Mouse (Mus musculus): ENCODE measurements around the gene Cldn22. TPM values are rescaled to one million over a fixed set of nuclear protein-coding genes. Genes with fewer than 3 reads are reported as not detected.
"Not testable (repeated sequence)": the region's sequence is repeated elsewhere in the genome, so short reads cannot be mapped to it uniquely, and the experiment has no call there.

Cldn22 gene
- polyA plus RNA-seq, 1 experiment from 2014 or later = not detected

- not testable (repeated sequence) for H3K4me2 ChIP-seq (replicated peaks); H3K36me3 ChIP-seq (replicated peaks; ENCODE audit: control insufficient read depth, insufficient read depth); H3K4me1 ChIP-seq (replicated peaks; ENCODE audit: control insufficient read depth, insufficient read depth, low read length); ATAC-seq (ENCODE audit: low FRiP score); DNase-seq (ENCODE audit: low spot score); H3K4me3 ChIP-seq (replicated peaks; ENCODE audit: low read length); H3K27ac ChIP-seq; H3K9ac ChIP-seq; H3K27me3 ChIP-seq (ENCODE audit: control insufficient read depth, insufficient read depth, low read length); H3K9me3 ChIP-seq (ENCODE audit: control insufficient read depth, low read length)
- WGBS = 88% methylated on average over 7 of the region's 9 CpGs
Observed at GRCm38 (mm10) chr8:47822541-47822940, 1.7 kb upstream of the Cldn22 start.

- Histone ChIP-seq H3K4me2 (replicated peaks) (no peak overlapping the region), H3K4me3 (replicated peaks; ENCODE audit: low read length) (no peak overlapping the region), H3K9me3 (ENCODE audit: control insufficient read depth, low read length) (no peaks in the 10 kb centered on the region), H3K4me1 (replicated peaks; ENCODE audit: control insufficient read depth, insufficient read depth, low read length) (no peaks in the 10 kb centered on the region), H3K9ac (no peak overlapping the region), H3K27me3 (ENCODE audit: control insufficient read depth, insufficient read depth, low read length) (no peaks in the 10 kb centered on the region), H3K36me3 (replicated peaks; ENCODE audit: control insufficient read depth, insufficient read depth) (no peaks in the 10 kb centered on the region), H3K27ac (no peak overlapping the region)
- DNase-seq (ENCODE audit: low spot score) = no peak
- 57% methylated on average over 10 of the region's 10 CpGs for WGBS
- no peak for ATAC-seq (ENCODE audit: low FRiP score)
Observed at GRCm38 (mm10) chr8:47823777-47824176, 505 bp upstream of the Cldn22 start.

DNA sequence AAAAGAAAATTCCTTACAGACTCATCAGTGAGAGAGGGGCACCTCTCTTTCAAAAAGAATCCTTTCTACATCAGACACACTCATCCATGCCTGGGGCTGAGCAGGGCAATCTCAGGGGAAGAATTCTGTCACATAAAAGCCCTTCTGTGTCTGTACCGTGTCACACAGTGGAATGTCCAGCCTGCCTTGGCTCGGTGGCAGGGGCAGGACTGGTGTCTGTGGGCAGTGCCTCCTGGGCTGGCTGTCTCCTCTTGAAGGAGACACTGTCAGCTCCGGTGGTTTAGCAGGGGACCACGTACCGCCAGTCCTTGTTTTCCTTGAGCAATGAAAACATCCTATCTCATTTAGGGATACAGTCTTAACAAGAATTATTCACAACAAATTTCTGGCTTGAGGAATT lies 1.3 kb downstream of the Cldn22 start:
- H3K9ac ChIP-seq = no peak overlapping the region
- H3K36me3 ChIP-seq (replicated peaks; ENCODE audit: control insufficient read depth, insufficient read depth) = no peaks in the 10 kb centered on the region
- no peaks in the 10 kb centered on the region for H3K9me3 ChIP-seq (ENCODE audit: control insufficient read depth, low read length)
- ATAC-seq (ENCODE audit: low FRiP score) = no peak
- no peak overlapping the region for H3K27ac ChIP-seq
- no peak for DNase-seq (ENCODE audit: low spot score)
- H3K4me3 ChIP-seq (replicated peaks; ENCODE audit: low read length) = no peak overlapping the region
- no peak overlapping the region for H3K4me2 ChIP-seq (replicated peaks)
- 62% methylated on average over 5 of the region's 5 CpGs for WGBS
- H3K27me3 ChIP-seq (ENCODE audit: control insufficient read depth, insufficient read depth, low read length) = no peaks in the 10 kb centered on the region
- no peaks in the 10 kb centered on the region for H3K4me1 ChIP-seq (replicated peaks; ENCODE audit: control insufficient read depth, insufficient read depth, low read length)

DNA sequence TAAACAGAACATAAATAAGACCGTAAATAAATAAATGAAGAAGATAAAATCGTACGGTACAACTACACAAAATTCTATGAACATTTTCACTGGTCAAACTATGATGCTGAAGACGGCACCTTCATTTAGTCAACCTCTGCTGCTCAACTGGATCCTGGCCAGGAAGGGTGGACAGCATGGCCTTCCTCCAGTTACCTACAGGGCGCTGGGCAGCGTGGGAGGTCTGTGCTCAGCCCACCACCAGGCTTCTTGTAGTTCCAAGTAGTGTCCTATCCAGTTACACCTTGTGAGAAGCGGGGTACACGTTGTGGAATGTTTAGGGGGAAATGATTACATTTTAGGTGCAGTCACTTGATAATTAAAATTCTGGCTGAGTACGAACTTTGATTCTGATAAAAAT lies 2.6 kb downstream of the Cldn22 start:
- no peaks in the 10 kb centered on the region for H3K4me1 ChIP-seq (replicated peaks; ENCODE audit: control insufficient read depth, insufficient read depth, low read length)
- no peak overlapping the region for H3K4me2 ChIP-seq (replicated peaks)
- no peaks in the 10 kb centered on the region for H3K36me3 ChIP-seq (replicated peaks; ENCODE audit: control insufficient read depth, insufficient read depth)
- H3K4me3 ChIP-seq (replicated peaks; ENCODE audit: low read length) = no peak overlapping the region
- WGBS = 94% methylated on average over 9 of the region's 9 CpGs
- H3K9ac ChIP-seq = no peak overlapping the region
- H3K27me3 ChIP-seq (ENCODE audit: control insufficient read depth, insufficient read depth, low read length) = no peaks in the 10 kb centered on the region
- DNase-seq (ENCODE audit: low spot score) = no peak
- no peak for ATAC-seq (ENCODE audit: low FRiP score)
- no peak overlapping the region for H3K27ac ChIP-seq
- H3K9me3 ChIP-seq (ENCODE audit: control insufficient read depth, low read length) = no peaks in the 10 kb centered on the region

DNA sequence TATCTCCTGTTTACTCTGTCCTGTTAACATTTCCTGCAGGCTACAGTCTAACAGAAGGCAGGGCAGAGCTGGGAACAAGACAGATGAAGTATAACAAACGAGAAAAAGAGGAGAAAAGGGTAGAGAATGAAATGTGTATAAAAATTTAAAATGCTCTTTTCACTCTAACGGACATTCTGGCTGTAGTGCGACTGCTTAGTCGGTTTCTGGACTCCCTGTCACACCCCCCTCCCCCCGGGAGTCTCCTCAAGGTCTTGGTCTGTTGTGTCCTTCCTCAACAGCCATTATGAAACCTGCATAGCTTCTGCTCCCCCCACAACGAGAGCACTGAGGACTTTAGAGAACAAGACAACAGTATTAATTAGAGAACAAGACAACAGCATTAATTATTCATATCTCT lies 8.3 kb downstream of the Cldn22 start:
- ATAC-seq (ENCODE audit: low FRiP score) = no peak
- DNase-seq (ENCODE audit: low spot score) = no peak
- Histone ChIP-seq H3K4me3 (replicated peaks; ENCODE audit: low read length) (no peak overlapping the region), H3K36me3 (replicated peaks; ENCODE audit: control insufficient read depth, insufficient read depth) (no peaks in the 10 kb centered on the region), H3K4me1 (replicated peaks; ENCODE audit: control insufficient read depth, insufficient read depth, low read length) (no peaks in the 10 kb centered on the region), H3K4me2 (replicated peaks) (no peak overlapping the region), H3K27me3 (ENCODE audit: control insufficient read depth, insufficient read depth, low read length) (no peaks in the 10 kb centered on the region), H3K9ac (no peak overlapping the region), H3K9me3 (ENCODE audit: control insufficient read depth, low read length) (no peaks in the 10 kb centered on the region), H3K27ac (no peak overlapping the region)
- 76% methylated on average over 6 of the region's 6 CpGs for WGBS

DNA sequence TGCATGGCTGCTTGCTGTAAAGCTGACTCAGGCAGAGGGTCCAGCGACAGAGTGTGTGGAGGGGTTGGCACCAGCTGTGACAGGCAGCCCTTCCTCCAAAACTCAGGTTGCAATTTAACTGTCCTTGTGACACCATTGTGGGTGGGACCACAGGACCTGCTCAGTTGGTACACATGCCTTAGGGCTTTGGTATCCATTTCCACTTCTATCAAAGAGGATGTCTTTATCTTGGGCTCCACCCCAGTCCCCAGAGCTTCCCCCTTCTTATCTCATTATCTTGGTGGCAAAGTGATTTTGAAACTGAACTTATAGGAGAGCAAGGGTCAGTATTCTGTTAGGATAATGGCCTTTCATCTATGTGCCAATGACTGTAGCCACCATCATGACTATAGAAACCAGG lies 9.7 kb downstream of the Cldn22 start:
- H3K9ac ChIP-seq = no peak overlapping the region
- H3K9me3 ChIP-seq (ENCODE audit: control insufficient read depth, low read length) = no peaks in the 10 kb centered on the region
- no peak overlapping the region for H3K27ac ChIP-seq
- ATAC-seq (ENCODE audit: low FRiP score) (no peak), DNase-seq (ENCODE audit: low spot score) (no peak)
- no peaks in the 10 kb centered on the region for H3K27me3 ChIP-seq (ENCODE audit: control insufficient read depth, insufficient read depth, low read length)
- no peak overlapping the region for H3K4me3 ChIP-seq (replicated peaks; ENCODE audit: low read length)
- H3K4me2 ChIP-seq (replicated peaks) = no peak overlapping the region
- no peaks in the 10 kb centered on the region for H3K4me1 ChIP-seq (replicated peaks; ENCODE audit: control insufficient read depth, insufficient read depth, low read length)
- H3K36me3 ChIP-seq (replicated peaks; ENCODE audit: control insufficient read depth, insufficient read depth) = 0 out of 2 replicates have a peak, but pooled peaks cover 5% of the 10 kb centered on the region
- whole genome bisulfite sequencing = 96% methylated on average over 1 of the region's 1 CpGs

DNA sequence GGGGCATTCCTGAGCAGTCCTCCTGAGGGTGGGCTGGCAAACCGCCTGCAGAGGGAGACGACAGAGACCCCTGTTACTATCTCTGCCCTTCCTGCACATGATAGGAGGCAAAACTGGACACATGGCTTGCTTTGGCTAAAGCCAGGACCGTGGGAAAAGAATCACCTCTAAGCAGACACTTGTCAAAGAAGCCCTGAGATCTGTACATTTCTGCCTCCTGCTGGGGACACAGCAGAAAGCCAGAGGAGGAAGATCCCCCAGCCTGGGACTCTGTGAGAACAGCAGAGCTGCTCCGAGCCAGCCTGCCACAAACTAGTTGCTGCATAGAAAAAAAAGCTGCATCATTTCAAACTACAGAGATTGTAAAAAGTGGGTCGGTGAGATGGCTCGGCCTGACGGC lies 18.8 kb downstream of the Cldn22 start:
- Histone ChIP-seq H3K27ac (no peak overlapping the region), H3K36me3 (replicated peaks; ENCODE audit: control insufficient read depth, insufficient read depth) (peaks cover 33% of the 10 kb centered on the region), H3K9me3 (ENCODE audit: control insufficient read depth, low read length) (no peaks in the 10 kb centered on the region), H3K27me3 (ENCODE audit: control insufficient read depth, insufficient read depth, low read length) (no peaks in the 10 kb centered on the region), H3K9ac (no peak overlapping the region), H3K4me2 (replicated peaks) (no peak overlapping the region), H3K4me3 (replicated peaks; ENCODE audit: low read length) (no peak overlapping the region), H3K4me1 (replicated peaks; ENCODE audit: control insufficient read depth, insufficient read depth, low read length) (no peaks in the 10 kb centered on the region)
- DNase-seq (ENCODE audit: low spot score) (no peak), ATAC-seq (ENCODE audit: low FRiP score) (no peak)
- 82% methylated on average over 7 of the region's 7 CpGs for WGBS

DNA sequence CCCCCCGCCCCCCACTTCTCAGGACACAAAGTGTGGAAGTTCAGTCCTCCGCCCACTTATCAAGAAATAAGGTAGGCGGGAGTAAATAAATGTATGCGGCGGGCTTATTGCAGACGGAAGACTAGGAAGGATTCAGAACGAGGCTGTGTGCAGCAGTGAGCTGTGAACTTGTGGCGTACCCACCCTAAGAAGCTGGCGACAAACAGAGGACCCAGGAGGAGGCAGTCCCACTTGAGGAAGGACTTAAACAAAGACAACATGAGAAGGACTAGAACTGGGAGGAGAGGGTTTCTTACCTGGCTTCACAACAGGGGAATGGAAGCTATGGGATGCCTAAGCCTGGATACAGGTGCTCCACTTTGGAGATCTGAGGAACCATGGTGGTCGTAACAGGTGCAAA lies 19.4 kb downstream of the Cldn22 start:
- no peak overlapping the region for H3K4me2 ChIP-seq (replicated peaks)
- no peak overlapping the region for H3K9ac ChIP-seq
- H3K9me3 ChIP-seq (ENCODE audit: control insufficient read depth, low read length) = no peaks in the 10 kb centered on the region
- H3K4me3 ChIP-seq (replicated peaks; ENCODE audit: low read length) = no peak overlapping the region
- H3K4me1 ChIP-seq (replicated peaks; ENCODE audit: control insufficient read depth, insufficient read depth, low read length) = no peaks in the 10 kb centered on the region
- WGBS = 93% methylated on average over 10 of the region's 10 CpGs
- no peak overlapping the region for H3K27ac ChIP-seq
- no peaks in the 10 kb centered on the region for H3K27me3 ChIP-seq (ENCODE audit: control insufficient read depth, insufficient read depth, low read length)
- H3K36me3 ChIP-seq (replicated peaks; ENCODE audit: control insufficient read depth, insufficient read depth) = peaks cover 31% of the 10 kb centered on the region
- ATAC-seq (ENCODE audit: low FRiP score) (no peak), DNase-seq (ENCODE audit: low spot score) (no peak)

DNA sequence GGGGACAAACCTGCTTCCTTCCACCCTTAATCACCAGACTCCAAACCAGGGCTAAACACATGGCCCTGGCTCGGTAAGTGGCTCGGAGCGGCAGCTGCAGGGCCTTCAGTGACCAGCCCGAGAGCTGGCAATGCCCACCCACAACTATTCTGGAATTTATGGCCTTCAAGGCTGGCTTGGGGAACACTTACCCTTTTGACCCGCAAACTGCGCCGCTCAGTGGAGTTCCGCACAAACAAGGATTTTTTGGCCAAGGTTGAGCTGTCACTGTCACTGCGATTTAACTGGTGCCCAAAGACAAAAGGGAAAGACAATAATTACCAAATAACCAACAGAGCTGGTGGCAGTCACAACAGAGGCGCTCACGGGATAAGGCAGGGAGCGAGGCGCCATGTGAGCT lies 21.7 kb downstream of the Cldn22 start:
- Histone ChIP-seq H3K27ac (no peak overlapping the region), H3K4me2 (replicated peaks) (no peak overlapping the region), H3K36me3 (replicated peaks; ENCODE audit: control insufficient read depth, insufficient read depth) (peaks cover 38% of the 10 kb centered on the region), H3K4me1 (replicated peaks; ENCODE audit: control insufficient read depth, insufficient read depth, low read length) (no peaks in the 10 kb centered on the region), H3K9me3 (ENCODE audit: control insufficient read depth, low read length) (no peaks in the 10 kb centered on the region), H3K27me3 (ENCODE audit: control insufficient read depth, insufficient read depth, low read length) (no peaks in the 10 kb centered on the region), H3K9ac (no peak overlapping the region), H3K4me3 (replicated peaks; ENCODE audit: low read length) (no peak overlapping the region)
- WGBS = 70% methylated on average over 13 of the region's 13 CpGs
- ATAC-seq (ENCODE audit: low FRiP score) (no peak), DNase-seq (ENCODE audit: low spot score) (no peak)

DNA sequence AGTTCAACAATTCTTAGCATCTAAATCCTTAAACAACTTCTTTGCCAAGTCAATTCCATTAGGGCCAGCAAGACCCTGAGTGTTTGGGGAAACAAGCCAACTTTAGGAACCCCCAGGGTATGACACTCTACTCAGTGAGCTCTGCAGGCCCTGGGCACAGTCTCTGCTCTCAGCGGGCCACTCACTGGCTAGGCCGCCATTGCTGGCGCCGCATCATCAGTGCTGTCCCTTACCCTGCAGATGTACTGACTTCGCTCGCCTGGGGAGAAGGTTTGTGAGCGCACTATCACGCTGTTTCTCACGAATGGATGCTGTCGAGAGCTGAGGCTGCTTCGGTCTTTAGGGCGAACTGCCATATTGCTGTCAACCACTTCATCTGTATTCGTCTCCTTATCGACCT lies 22.9 kb downstream of the Cldn22 start:
- no peaks in the 10 kb centered on the region for H3K4me1 ChIP-seq (replicated peaks; ENCODE audit: control insufficient read depth, insufficient read depth, low read length)
- no peak overlapping the region for H3K4me2 ChIP-seq (replicated peaks)
- peaks cover 38% of the 10 kb centered on the region for H3K36me3 ChIP-seq (replicated peaks; ENCODE audit: control insufficient read depth, insufficient read depth)
- H3K27me3 ChIP-seq (ENCODE audit: control insufficient read depth, insufficient read depth, low read length) = no peaks in the 10 kb centered on the region
- no peak overlapping the region for H3K27ac ChIP-seq
- ATAC-seq (ENCODE audit: low FRiP score) (no peak), DNase-seq (ENCODE audit: low spot score) (no peak)
- no peaks in the 10 kb centered on the region for H3K9me3 ChIP-seq (ENCODE audit: control insufficient read depth, low read length)
- no peak overlapping the region for H3K4me3 ChIP-seq (replicated peaks; ENCODE audit: low read length)
- 83% methylated on average over 14 of the region's 14 CpGs for whole genome bisulfite sequencing
- no peak overlapping the region for H3K9ac ChIP-seq

Measured in hindbrain, embryonic 14.5 days (tissue).